Mouse (Mus musculus) right cerebral cortex, postnatal 36 days (tissue): ENCODE results near the gene Atf7ip.

Experiments used
- DNase-seq, 2 experiments: peaks; one replicate each; pipeline ENCODE4 v3.0.0; 2022; ENCODE audit warnings: low spot score in 2 of 2, mixed read lengths in 1 of 2

Gene Atf7ip

GRCm38 (mm10) chr6:136553767-136554569 is 48.0 kb downstream of the Atf7ip start:
- DNase-seq, result peak in 1 of 2 experiments; percentile 68

GRCm38 (mm10) chr6:136554774-136555522 is 49.0 kb downstream of the Atf7ip start:
- DNase-seq, result no peak

GRCm38 (mm10) chr6:136555523-136555915 is 49.6 kb downstream of the Atf7ip start:
- peak; percentile 50 to 54 for DNase-seq

- no peak for DNase-seq
These were observed 52.5 kb downstream of the Atf7ip start for GRCm38 (mm10) chr6:136558288-136559005.

- DNase-seq, result no peak
These were observed 60.0 kb downstream of the Atf7ip start for GRCm38 (mm10) chr6:136566002-136566401.

- no peak for DNase-seq
These were observed 84.8 kb downstream of the Atf7ip start for GRCm38 (mm10) chr6:136590739-136591138.

- no peak for DNase-seq
These were observed 88.6 kb downstream of the Atf7ip start for GRCm38 (mm10) chr6:136594541-136594940.

GRCm38 (mm10) chr6:136602601-136603000 is 96.6 kb downstream of the Atf7ip start:
- DNase-seq, result no peak

GRCm38 (mm10) chr6:136611351-136612215 is 105.6 kb downstream of the Atf7ip start:
- no peak for DNase-seq

- no peak for DNase-seq
These were observed 106.3 kb downstream of the Atf7ip start for GRCm38 (mm10) chr6:136612312-136612711.

GRCm38 (mm10) chr6:136614156-136614555 is 108.2 kb downstream of the Atf7ip start:
- no peak for DNase-seq

GRCm38 (mm10) chr6:136620361-136621139 is 114.6 kb downstream of the Atf7ip start:
- DNase-seq, result peak; percentile 65 to 68

GRCm38 (mm10) chr6:136625421-136625820 is 119.5 kb downstream of the Atf7ip start:
- no peak for DNase-seq

GRCm38 (mm10) chr6:136629639-136630038 is 123.7 kb downstream of the Atf7ip start:
- no peak for DNase-seq

GRCm38 (mm10) chr6:136631519-136631918 is 125.6 kb downstream of the Atf7ip start:
- no peak for DNase-seq

GRCm38 (mm10) chr6:136631945-136632534 is 126.1 kb downstream of the Atf7ip start:
- no peak for DNase-seq

GRCm38 (mm10) chr6:136633154-136633553 is 127.2 kb downstream of the Atf7ip start:
- no peak for DNase-seq

GRCm38 (mm10) chr6:136633719-136634118 is 127.8 kb downstream of the Atf7ip start:
- no peak for DNase-seq

- no peak for DNase-seq
These were observed 129.0 kb downstream of the Atf7ip start for GRCm38 (mm10) chr6:136634982-136635381.

GRCm38 (mm10) chr6:136644171-136644570 is 138.2 kb downstream of the Atf7ip start:
- DNase-seq, result no peak
